ENCODE assay signal across 10 mouse cellular contexts in the genomic region with DNA sequence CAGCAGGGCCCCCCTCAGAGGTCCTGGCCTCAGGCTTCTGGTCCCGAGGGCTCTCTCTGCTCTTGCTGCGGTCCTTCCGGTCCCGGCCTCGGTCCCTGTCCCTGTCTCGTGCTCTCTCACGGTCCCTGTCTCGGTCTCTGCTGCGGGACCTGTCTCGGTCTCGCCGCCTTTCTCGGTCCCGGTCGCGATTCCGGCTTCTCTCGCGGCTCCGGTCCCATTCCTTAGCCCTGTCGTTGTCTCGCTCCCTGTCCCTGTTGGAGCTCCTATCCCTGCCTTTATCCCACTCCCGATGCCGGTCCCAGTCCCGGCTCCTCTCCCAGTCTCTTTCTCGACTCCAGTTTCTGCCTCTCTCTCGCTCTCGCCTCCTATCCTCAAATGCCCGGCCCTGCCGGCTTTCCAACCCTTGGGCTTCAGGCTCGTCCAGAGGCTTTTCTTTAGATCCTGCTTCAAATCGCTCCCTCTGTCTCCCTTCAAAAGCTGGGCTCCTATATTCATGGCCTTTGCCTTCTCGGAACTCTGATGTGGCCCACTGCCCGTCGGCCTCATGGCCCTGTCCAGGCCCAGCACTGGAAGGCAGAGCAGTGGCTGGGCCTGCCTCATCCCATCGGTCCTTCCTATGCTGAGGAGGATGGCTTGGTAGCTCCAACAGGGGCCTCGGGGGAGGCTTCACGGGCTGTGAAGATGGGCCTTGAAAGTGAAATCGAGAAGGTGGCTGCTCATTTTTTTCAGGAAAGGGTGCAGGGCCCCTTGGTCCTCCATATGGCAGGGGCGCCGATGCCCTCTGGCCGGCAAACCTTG. TPM values are rescaled to one million over a fixed set of nuclear protein-coding genes. Genes with fewer than 3 reads are reported as not detected.
A peak's percentile ranks its signal among the peaks of the same experiment; 100 is the strongest.
DNase-seq lines count a peak whose midpoint lies in the region; ATAC-seq and TF ChIP-seq lines count a peak whose summit lies in the region.
"Had no signal": no experiment of that assay in that cellular context is flagged by ENCODE, and none has a peak within 500 bp of the region (broad histone marks: within the 10 kb centered on the region; RNA-seq: fewer than 3 reads in every experiment).

No protein-coding gene starts in this region.

- no peak for DNase-seq in heart, postnatal 25 days (ENCODE audit: low spot score)
- peak; percentile 17 to 49 for DNase-seq in cerebellum, adult 2 months
- no peak for DNase-seq in liver, postnatal 0 days

- peak; percentile 35; the same call in 1 of the 2 replicates for ATAC-seq in heart, embryonic 11.5 days (replicated peaks; ENCODE audit: insufficient number of reproducible peaks, low FRiP score, low TSS enrichment)
- ATAC-seq in heart, embryonic 16.5 days (replicated peaks; ENCODE audit: extremely low read depth, insufficient read depth, low FRiP score) = no peak
- ATAC-seq in liver, postnatal 0 days = no peak
- ATAC-seq in megakaryocyte progenitor cell, adult 5-6 weeks (replicated peaks; ENCODE audit: poor library complexity) = no peak
- ATAC-seq in activated CD4-positive, CD25-positive, alpha-beta regulatory T cell, adult 4 months = no peak
- no peak for ATAC-seq in erythroid progenitor cell, adult 5-6 weeks (replicated peaks; ENCODE audit: low FRiP score, poor library complexity, severe bottlenecking)

- no peaks in the 10 kb centered on the region for H3K9me3 ChIP-seq in heart, embryonic 11.5 days (replicated peaks; ENCODE audit: control insufficient read depth, low read length)
- H3K9me3 ChIP-seq in heart, embryonic 16.5 days (replicated peaks; ENCODE audit: control insufficient read depth, low read length) = no peaks in the 10 kb centered on the region
- no peaks in the 10 kb centered on the region for H3K9me3 ChIP-seq in liver, postnatal 0 days (ENCODE audit: low read length)

- peak overlapping the region; percentile 8; the same call in 1 of the 2 replicates for H3K4me3 ChIP-seq in heart, embryonic 11.5 days (ENCODE audit: low read depth, low read length)
- peak overlapping the region; percentile 3 for H3K4me3 ChIP-seq in cerebellum, adult 2 months (replicated peaks; ENCODE audit: insufficient read depth, low read depth, low read length)
- H3K4me3 ChIP-seq in heart, embryonic 16.5 days (ENCODE audit: low read length) = peak overlapping the region; percentile 2; the same call in 1 of the 2 replicates
- H3K4me3 ChIP-seq in liver, postnatal 0 days (ENCODE audit: low read depth, low read length) = no peak overlapping the region

- TF ChIP-seq CTCF in cerebellum, adult 2 months (IDR thresholded peaks at IDR 0.05; ENCODE audit: borderline replicate concordance, insufficient read depth, low read depth, low read length) = no peak
- no peak for TF ChIP-seq CTCF in liver, postnatal 0 days (IDR thresholded peaks at IDR 0.05; ENCODE audit: low read depth)

- H3K27me3 ChIP-seq in heart, embryonic 11.5 days (ENCODE audit: control insufficient read depth, insufficient read depth, low read length) = no peaks in the 10 kb centered on the region
- no peaks in the 10 kb centered on the region for H3K27me3 ChIP-seq in cerebellum, adult 2 months (ENCODE audit: control insufficient read depth, insufficient read depth, low read length)
- no peaks in the 10 kb centered on the region for H3K27me3 ChIP-seq in heart, embryonic 16.5 days (ENCODE audit: control insufficient read depth, insufficient read depth, low read length)
- H3K27me3 ChIP-seq in liver, postnatal 0 days (ENCODE audit: insufficient read depth, low read length) = no peaks in the 10 kb centered on the region

- peaks cover 8% of the 10 kb centered on the region for H3K36me3 ChIP-seq in heart, embryonic 11.5 days (ENCODE audit: control insufficient read depth, insufficient read depth, low read length)
- peaks cover 12% of the 10 kb centered on the region for H3K36me3 ChIP-seq in heart, embryonic 16.5 days (ENCODE audit: control insufficient read depth, insufficient read depth)
- H3K36me3 ChIP-seq in liver, postnatal 0 days (replicated peaks; ENCODE audit: insufficient read depth, low read length) = peaks cover 20% of the 10 kb centered on the region

- H3K9ac ChIP-seq in heart, embryonic 11.5 days (ENCODE audit: low read depth, low read length) = peak overlapping the region; percentile 47
- H3K9ac ChIP-seq in heart, embryonic 16.5 days (ENCODE audit: low read length) = peak overlapping the region; percentile 61
- H3K9ac ChIP-seq in liver, postnatal 0 days (replicated peaks) = no peak overlapping the region

- peak overlapping the region; percentile 52 for H3K4me2 ChIP-seq in heart, embryonic 11.5 days
- peak overlapping the region; percentile 51 for H3K4me2 ChIP-seq in heart, embryonic 16.5 days (ENCODE audit: low read depth, low read length)
- peak overlapping the region; percentile 36; the same call in 1 of the 2 replicates for H3K4me2 ChIP-seq in liver, postnatal 0 days (ENCODE audit: low read depth, low read length)

- 33% methylated on average over 42 of the region's 42 CpGs for WGBS in heart, embryonic 11.5 days (ENCODE audit: insufficient replicate concordance)
- WGBS in cerebellum, adult 2 months = 23% methylated on average over 42 of the region's 42 CpGs
- 36% methylated on average over 42 of the region's 42 CpGs for WGBS in heart, embryonic 16.5 days
- WGBS in liver, postnatal 0 days (ENCODE audit: insufficient replicate concordance) = 50% methylated on average over 42 of the region's 42 CpGs

- no peak overlapping the region for H3K27ac ChIP-seq in heart, embryonic 11.5 days (ENCODE audit: low read depth, low read length)
- no peak overlapping the region for H3K27ac ChIP-seq in cerebellum, adult 2 months (ENCODE audit: insufficient read depth, low read length)
- H3K27ac ChIP-seq in heart, embryonic 16.5 days (ENCODE audit: low read length) = no peak overlapping the region
- no peak overlapping the region for H3K27ac ChIP-seq in liver, postnatal 0 days (ENCODE audit: low read depth)

- intact Hi-C loops in heart, postnatal 25 days (cut with DNase I) = no loop called here

- no peak for TF ChIP-seq EP300 in liver, postnatal 0 days (IDR thresholded peaks at IDR 0.05; ENCODE audit: low read depth)

- H3K4me1 ChIP-seq in heart, embryonic 11.5 days (ENCODE audit: control insufficient read depth, insufficient read depth, low read length) = peaks cover 4% of the 10 kb centered on the region; the same call in 1 of the 2 replicates
- peaks cover 4% of the 10 kb centered on the region; the same call in 1 of the 2 replicates for H3K4me1 ChIP-seq in cerebellum, adult 2 months (ENCODE audit: control insufficient read depth, insufficient read depth, low read length)
- peaks cover 6% of the 10 kb centered on the region; the same call in 1 of the 2 replicates for H3K4me1 ChIP-seq in heart, embryonic 16.5 days (ENCODE audit: control insufficient read depth, insufficient read depth, low read length)
- H3K4me1 ChIP-seq in liver, postnatal 0 days (ENCODE audit: insufficient read depth) = no peaks in the 10 kb centered on the region

- no peak for TF ChIP-seq POLR2A in cerebellum, adult 2 months (IDR thresholded peaks at IDR 0.05; ENCODE audit: borderline replicate concordance, insufficient read depth, low read length)

RNA-seq across cellular contexts. Expression of gene Tcfl5, which starts 17.0 kb away (rescaled TPM):
- polyA plus RNA-seq in heart, embryonic 11.5 days (2014; fragmentation: Nextera tagmentation; extraction: Ambion mirVana) = 0.07 and 0.32 TPM in 2 replicates
- under 1 TPM in 1 of 2 experiments, not detected in 1; 0.17 TPM for total RNA-seq in heart, postnatal 25 days (2021)
- polyA plus RNA-seq in cerebellum, adult 2 months (2012; rRNA removed) = 0.11 and 0.24 TPM in 2 replicates
- not detected in 2 replicates for polyA plus RNA-seq in heart, embryonic 16.5 days (2015; fragmentation: Nextera tagmentation; extraction: Ambion mirVana)
- not detected in 2 replicates for polyA plus RNA-seq in liver, postnatal 0 days (2015; fragmentation: Nextera tagmentation; extraction: Ambion mirVana)
- total RNA-seq in megakaryocyte progenitor cell, adult 5-6 weeks (2015) = not detected in 2 replicates
- total RNA-seq in megakaryocyte progenitor cell, adult 5-6 weeks (2017) = not detected in 2 replicates
- not detected for polyA plus RNA-seq in activated CD4-positive, CD25-positive, alpha-beta regulatory T cell, adult 4 months (2017; shearing (Covaris generic))
- total RNA-seq in erythroid progenitor cell, adult 5-6 weeks (2015; ENCODE audit: low replicate concordance) = not detected in 2 replicates
- not detected in 2 replicates for total RNA-seq in erythroid progenitor cell, adult 5-6 weeks (2017; ENCODE audit: low replicate concordance)
- total RNA-seq: MEL had no signal
- polyA plus RNA-seq: spleen, adult 2 months had no signal

RNA-seq across cellular contexts. Expression of gene Dido1, which starts 50.2 kb away (rescaled TPM):
- 20.8 and 21.3 TPM in 2 replicates for polyA plus RNA-seq in heart, embryonic 11.5 days (2014; fragmentation: Nextera tagmentation; extraction: Ambion mirVana)
- 10 to 100 TPM; 27.2 to 31.4 TPM for total RNA-seq in heart, postnatal 25 days (2021)
- 36.2 and 37.9 TPM in 2 replicates for polyA plus RNA-seq in cerebellum, adult 2 months (2012; rRNA removed)
- polyA plus RNA-seq in heart, embryonic 16.5 days (2015; fragmentation: Nextera tagmentation; extraction: Ambion mirVana) = 15.8 and 17.0 TPM in 2 replicates
- polyA plus RNA-seq in liver, postnatal 0 days (2015; fragmentation: Nextera tagmentation; extraction: Ambion mirVana) = 6.5 and 8.7 TPM in 2 replicates
- total RNA-seq in megakaryocyte progenitor cell, adult 5-6 weeks (2015) = 33.0 and 37.4 TPM in 2 replicates
- total RNA-seq in megakaryocyte progenitor cell, adult 5-6 weeks (2017) = 42.9 and 56.0 TPM in 2 replicates
- 10 to 100 TPM; 35.0 to 46.9 TPM for polyA plus RNA-seq in activated CD4-positive, CD25-positive, alpha-beta regulatory T cell, adult 4 months (2017; shearing (Covaris generic))
- 63.4 and 66.2 TPM in 2 replicates for total RNA-seq in erythroid progenitor cell, adult 5-6 weeks (2015; ENCODE audit: low replicate concordance)
- total RNA-seq in erythroid progenitor cell, adult 5-6 weeks (2017; ENCODE audit: low replicate concordance) = 107 and 109 TPM in 2 replicates

RNA-seq across cellular contexts. Expression of gene Gid8, which starts 50.4 kb away (rescaled TPM):
- 52.9 and 54.2 TPM in 2 replicates for polyA plus RNA-seq in heart, embryonic 11.5 days (2014; fragmentation: Nextera tagmentation; extraction: Ambion mirVana)
- 10 to 100 TPM; 62.9 to 64.3 TPM for total RNA-seq in heart, postnatal 25 days (2021)
- polyA plus RNA-seq in cerebellum, adult 2 months (2012; rRNA removed) = 61.6 and 65.4 TPM in 2 replicates
- 45.7 and 49.4 TPM in 2 replicates for polyA plus RNA-seq in heart, embryonic 16.5 days (2015; fragmentation: Nextera tagmentation; extraction: Ambion mirVana)
- 68.2 and 71.3 TPM in 2 replicates for polyA plus RNA-seq in liver, postnatal 0 days (2015; fragmentation: Nextera tagmentation; extraction: Ambion mirVana)
- total RNA-seq in megakaryocyte progenitor cell, adult 5-6 weeks (2015) = 59.6 and 70.9 TPM in 2 replicates
- 55.9 and 73.9 TPM in 2 replicates for total RNA-seq in megakaryocyte progenitor cell, adult 5-6 weeks (2017)
- 10 to 100 TPM; 22.3 to 24.5 TPM for polyA plus RNA-seq in activated CD4-positive, CD25-positive, alpha-beta regulatory T cell, adult 4 months (2017; shearing (Covaris generic))
- total RNA-seq in erythroid progenitor cell, adult 5-6 weeks (2015; ENCODE audit: low replicate concordance) = 193 and 195 TPM in 2 replicates
- 276 and 301 TPM in 2 replicates for total RNA-seq in erythroid progenitor cell, adult 5-6 weeks (2017; ENCODE audit: low replicate concordance)

Comparison
In these comparisons a context has a peak if more than half of its experiments do, and no peak if none do; other contexts are left out.
1. DNase-seq: peak in cerebellum, adult 2 months (2 of 2); none in heart, postnatal 25 days (single experiment) and liver, postnatal 0 days (single experiment).
2. Peak in every context shown above with its lines, with median percentiles within 50 percentile points of each other: H3K4me2 ChIP-seq.